Mouse (Mus musculus) gastrocnemius, postnatal 4 days (tissue): ENCODE measurements around the gene Map1a. TPM values are rescaled to one million over a fixed set of nuclear protein-coding genes. Genes with fewer than 3 reads are reported as not detected.

Experiments
- DNase-seq, 2 experiments: peaks; one replicate each; pipeline ENCODE4 v3.0.0; 2021 to 2022; ENCODE audit warnings: low spot score in 2 of 2, mixed read lengths in 2 of 2
- total RNA-seq, 2 experiments: library from RNA; stranded (reverse); gene quantifications; 2 replicates each; pipeline ENCODE4 v1.2.3; 2021

The Map1a gene
- total RNA-seq, 2 experiments from 2014 or later = 17.5 to 17.7 TPM

DNA sequence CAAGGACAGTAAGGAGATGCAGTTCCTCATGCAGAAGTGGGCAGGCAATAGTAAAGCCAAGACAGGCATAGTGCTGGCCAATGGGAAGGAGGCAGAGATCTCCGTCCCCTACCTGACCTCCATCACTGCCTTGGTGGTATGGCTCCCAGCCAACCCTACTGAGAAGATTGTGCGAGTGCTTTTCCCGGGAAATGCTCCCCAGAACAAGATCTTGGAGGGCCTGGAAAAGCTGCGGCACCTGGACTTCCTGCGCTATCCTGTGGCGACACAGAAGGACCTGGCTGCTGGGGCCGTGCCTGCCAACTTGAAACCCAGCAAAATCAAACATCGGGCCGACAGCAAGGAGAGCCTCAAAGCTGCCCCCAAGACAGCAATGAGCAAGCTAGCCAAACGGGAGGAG lies 10.6 kb downstream of the Map1a start:
- DNase-seq = no peak

DNA sequence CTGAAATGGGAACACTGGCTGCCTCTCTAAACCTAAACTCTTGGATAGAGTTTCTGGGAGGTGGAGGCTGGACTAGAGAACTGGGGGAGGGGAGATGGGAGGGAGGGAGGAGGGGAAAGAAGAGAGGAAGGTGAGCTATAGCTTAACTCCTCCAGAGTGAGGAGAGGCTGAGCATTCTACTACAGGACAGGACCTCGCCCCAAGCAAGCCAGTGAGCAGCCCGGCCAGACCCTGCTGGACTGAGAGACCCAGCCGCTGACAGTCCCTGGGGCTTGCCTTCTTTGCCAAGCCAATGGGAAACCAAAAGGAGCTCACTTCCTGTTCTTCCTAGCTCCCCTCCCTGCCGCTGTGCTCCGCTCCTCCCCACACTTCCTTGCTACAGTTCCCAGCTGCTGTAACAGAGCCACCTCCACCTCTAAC lies 19.6 kb downstream of the Map1a start:
- no peak for DNase-seq

DNA sequence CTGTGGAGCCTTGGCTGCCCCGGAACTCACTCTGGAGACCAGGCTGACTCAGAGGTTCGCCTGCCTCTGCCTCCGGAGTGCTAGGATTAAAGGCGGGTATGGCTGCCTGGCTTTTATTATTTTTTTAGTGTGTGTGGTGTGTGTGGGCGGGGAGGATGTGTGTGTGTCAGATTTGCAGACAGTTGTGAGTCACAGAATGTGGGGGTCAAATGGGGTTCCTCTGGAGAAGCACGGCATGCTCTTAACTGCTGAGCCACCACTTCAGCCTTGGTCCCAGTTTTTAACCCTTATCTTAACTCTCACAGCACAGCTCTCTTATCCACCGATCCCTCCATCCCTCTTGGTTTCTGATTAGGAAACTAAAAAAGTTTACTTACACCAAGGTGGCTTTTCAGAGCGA lies 26.9 kb downstream of the Map1a start:
- no peak for DNase-seq

DNA sequence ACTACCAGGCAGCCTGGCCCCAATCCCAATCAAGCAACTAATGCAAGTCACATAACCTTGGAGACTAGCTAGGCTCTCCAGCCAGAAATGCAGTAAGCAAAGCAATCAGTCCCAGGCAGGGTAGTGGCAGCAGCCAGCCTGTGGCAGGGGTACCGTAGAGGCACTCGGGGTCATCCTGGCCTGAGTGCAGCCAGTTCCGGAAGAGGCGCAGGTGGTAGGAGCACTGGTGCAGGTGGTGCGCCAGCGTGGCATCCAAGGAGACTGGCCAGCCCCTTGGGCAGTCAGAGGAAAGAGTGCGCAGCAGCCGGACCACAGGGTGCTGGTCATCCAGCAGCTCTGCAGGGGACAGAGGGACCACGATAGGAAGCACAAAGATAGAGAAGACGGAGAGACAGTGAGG lies 33.6 kb downstream of the Map1a start:
- no peak for DNase-seq

DNA sequence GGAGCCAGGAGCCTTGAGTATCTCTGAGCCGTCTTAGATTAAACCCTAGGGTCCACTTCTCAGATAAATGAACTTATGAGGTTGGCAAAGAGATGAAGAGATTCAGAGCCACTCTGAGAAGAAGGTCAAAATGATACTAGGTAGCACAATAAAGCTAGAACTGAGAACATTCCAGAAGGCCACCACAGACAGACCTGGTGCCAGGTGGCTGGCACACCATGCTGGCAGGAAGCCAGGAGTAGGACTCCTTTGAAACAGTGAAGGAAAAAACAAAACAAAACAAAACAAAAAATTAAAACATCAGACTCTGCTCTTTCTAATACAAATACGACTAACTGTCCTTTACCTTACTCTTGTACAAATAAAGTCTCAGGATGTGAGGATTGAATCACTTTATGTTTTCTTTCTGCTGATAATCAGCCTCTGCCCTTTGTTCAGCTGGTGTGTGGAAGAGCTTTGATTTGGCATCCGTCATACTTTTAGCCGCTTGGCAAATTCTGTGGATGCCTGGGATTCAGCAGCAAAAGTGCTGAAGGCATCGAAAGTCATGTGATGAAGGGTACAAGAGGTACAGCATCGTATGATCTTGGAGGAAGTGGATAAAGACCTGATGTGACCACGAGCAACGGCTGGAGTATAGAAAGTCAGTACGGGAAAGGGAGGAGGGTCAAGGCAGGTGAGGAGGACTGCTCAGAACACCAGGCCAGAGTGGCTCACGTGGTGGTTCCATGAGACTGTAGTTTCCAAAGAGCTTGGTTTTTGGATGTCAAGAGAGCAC lies 34.5 kb downstream of the Map1a start:
- no peak for DNase-seq

DNA sequence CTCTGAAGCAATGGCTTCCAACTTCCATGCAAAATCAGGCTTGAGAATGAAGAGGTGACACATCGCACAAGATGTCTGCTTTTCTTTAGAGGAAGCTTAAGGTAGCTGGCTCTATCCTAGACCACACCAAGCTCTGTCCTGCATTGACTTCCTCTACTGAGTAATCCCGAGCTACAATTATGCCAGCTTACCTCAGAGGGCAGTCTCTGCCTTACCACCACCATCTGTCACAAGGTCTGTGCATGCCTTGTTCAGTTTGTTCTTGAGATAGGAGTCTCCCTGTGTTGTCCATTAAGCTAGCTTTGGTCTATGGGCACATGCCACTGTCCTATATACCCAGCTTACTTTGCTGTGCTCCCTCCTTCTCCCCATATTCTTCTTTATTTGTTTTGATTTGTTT lies 40.1 kb downstream of the Map1a start:
- no peak for DNase-seq

DNA sequence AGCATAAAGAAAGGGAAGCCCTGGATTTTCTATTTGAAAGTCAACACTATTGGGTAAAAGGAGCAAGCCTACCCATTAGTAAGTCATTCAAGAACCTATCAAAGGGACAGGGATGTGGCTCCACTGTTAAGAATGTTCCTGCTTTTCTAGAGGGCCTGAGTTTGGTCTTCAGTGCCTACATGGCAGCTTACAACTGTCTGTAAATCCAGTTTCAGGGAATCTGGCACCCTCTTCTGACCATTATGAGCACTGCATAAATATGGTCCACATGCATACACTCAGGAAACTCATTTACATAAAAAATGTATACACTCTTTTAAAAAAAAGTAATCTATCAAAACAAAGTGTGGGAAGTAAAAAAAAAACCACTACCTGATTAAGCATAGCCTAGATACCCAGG lies 49.7 kb downstream of the Map1a start:
- no peak for DNase-seq

DNA sequence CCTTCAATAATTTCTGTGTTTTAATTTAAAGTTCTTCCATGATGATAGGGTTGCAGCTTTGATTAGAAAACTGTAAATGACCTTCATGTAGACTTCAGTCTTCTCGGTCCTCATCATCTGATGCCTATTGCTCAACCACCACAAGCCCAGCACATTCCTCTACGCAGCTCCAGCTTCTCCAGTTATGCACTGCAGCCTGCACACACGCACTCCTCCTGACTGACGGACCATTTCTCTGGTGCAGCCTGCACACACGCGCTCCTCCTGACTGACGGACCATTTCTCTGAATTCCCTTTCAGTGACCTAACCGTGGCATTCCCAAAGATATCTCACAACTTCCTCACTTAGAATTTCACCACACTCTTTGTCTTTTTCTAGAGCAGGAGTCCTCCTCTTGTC lies 63.8 kb downstream of the Map1a start:
- DNase-seq = no peak

DNA sequence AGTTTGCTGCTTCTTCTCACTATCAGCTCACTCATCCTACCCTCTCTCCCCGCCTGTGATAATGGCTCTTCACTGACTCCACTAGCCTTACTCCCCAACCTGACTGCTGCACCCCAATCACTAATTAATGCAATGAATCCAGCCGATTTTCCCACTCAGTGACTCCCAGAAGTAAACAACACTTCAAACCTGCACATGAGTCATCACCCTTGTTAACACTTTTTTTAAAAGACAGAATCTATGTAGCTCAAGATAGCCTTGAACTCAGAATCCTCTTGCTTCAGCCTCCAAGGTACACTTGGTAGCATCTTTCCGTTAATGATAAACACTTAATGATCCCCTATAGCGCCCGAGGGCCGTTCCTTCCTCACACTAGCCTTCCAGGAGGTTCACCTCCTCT lies 65.0 kb downstream of the Map1a start:
- no peak for DNase-seq

DNA sequence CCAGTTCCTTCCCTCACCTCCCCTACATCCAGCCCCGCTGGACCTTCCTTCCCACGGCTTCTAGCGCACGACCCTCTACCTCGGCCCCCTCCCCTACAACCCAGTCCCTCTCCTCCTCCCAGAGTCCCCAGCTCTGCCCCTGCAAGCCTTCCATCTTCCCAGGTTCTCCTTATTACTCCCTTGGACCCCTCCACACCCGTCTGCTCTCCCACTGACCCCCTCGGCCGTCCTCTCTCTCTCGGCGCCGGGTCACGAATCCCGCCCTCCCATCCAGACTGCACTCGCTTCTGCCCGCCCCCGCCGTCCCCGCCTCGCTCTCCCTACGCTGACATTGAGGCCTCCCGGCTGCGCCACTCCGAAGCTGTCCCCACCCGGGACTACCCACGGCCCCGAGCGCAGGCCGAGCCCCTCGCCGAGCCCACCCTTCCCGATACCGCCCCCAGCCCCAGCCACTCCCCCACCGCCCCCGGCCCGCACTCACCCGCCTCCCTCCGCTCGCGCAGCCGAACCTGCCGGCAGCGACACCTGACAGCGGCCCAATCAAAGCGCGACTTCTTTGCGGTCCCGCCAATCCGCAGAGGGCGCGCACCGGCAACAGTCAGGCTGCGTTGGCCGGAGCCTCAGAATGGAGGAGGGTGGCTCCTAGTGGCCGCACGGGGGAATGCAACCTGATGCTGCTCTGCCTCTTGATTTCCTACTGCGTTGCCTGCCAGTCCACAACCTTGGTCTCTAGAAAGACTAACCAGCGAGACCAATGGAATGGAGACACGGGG lies 65.6 kb downstream of the Map1a start, which contains the start of gene Ppip5k1:
TSS of gene Ppip5k1 (minus strand) at position 577 of the 773 bp plus-strand sequence.
- DNase-seq = peak; percentile 92 to 96

DNA sequence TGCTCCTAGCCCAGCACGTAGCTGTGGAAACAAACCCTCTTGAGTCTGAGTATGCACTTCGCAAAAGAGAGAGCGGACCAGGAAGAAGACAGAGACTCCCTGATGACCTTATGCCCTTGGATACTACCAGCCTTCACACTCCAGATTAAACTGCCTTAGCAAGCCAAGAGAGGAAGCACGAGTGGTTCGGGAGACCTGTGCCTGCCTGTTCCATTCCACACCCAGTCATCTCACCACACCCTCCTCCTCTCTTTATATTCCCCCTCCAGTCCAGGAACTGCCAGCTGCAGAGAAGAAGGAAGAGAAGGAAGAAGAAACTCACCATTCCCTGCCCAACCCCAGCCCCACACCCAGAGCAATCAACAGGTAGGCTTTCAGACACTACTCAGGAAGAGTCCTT lies 68.1 kb downstream of the Map1a start, which contains the start of gene Ckmt1:
TSS of gene Ckmt1 (plus strand) at position 221 of the 400 bp plus-strand sequence.
- DNase-seq = no peak

DNA sequence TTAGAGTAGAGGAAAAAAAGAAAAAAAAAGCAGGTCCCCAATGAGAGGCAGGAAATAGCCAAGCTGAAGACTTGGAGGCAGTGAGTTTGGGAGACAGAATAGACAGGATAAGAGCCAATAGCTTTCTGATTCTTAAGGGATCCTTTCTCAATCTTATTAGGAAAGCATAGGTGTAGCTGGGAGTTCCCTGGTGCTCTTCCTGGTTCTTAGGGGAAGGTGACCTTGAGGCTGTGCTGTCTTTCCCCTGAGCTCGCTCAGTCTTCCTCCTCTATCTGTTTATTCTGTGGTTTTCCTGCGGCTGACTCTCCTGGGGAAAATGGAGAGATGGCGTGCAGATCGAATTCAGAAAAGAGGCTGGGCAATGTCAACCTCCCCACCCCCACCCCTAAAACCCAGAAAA lies 68.6 kb downstream of the Map1a start:
- DNase-seq = no peak

DNA sequence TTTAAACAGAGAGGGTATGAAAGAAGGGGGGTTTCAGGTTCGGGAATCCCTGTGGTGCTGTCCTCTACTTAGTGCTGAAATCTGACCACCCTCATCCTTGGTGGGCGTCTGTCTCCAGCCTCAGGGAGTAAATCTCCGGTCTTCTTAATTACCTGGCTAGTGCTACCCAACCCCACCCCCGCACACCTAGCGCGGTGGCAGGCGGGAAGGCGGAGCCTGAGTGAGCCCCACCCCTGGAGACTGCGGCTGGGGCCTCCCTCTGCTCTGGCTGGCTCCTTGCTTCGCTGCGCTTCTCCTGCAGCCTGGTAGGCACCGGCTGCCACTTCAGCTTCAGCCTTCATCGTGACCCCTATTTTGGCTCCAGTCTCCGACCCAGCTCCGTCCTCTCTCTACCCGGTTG lies 69.0 kb downstream of the Map1a start:
- DNase-seq = no peak

DNA sequence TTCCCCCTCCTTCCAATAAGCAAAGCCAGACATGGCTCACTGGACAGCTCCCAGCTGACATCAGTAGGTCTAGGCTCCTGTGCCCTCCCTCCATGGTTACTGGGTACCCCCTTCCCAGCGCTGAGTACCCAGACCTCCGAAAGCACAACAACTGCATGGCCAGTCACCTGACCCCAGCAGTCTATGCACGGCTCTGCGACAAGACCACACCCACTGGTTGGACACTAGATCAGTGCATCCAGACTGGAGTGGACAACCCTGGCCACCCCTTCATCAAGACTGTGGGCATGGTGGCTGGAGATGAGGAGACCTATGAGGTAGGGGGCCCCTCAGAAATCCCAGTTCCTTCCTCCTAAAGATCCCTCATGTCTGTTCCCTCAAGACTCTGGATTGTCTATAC lies 70.1 kb downstream of the Map1a start:
- no peak for DNase-seq

Other genes with a start within 250 kb of the Map1a start
- under 1 TPM in 1 of 2 experiments, not detected in 1; 0.17 TPM for gene Tgm5, start 203.8 kb upstream of the Map1a start, total RNA-seq
- not detected for gene Tgm7, start 179.8 kb upstream of the Map1a start, total RNA-seq
- gene Adal, start 149.2 kb upstream of the Map1a start, total RNA-seq = 10 to 100 TPM; 12.8 to 13.7 TPM
- gene Lcmt2, start 148.9 kb upstream of the Map1a start, total RNA-seq = 1 to 10 TPM; 5.6 to 6.4 TPM
- 10 to 100 TPM; 20.8 to 23.1 TPM for gene Tubgcp4, start 118.9 kb upstream of the Map1a start, total RNA-seq
- gene Zscan29, start 118.5 kb upstream of the Map1a start, total RNA-seq = 1 to 10 TPM; 7.3 to 9.0 TPM
- gene Trp53bp1, start 18.2 kb upstream of the Map1a start, total RNA-seq = 10 to 100 TPM; 46.4 to 58.2 TPM
- gene Ppip5k1, start 65.8 kb downstream of the Map1a start, total RNA-seq = 10 to 100 TPM; 16.8 to 18.5 TPM
- under 1 TPM in 1 of 2 experiments, not detected in 1; 0.80 TPM for gene Ckmt1, start 68.1 kb downstream of the Map1a start, total RNA-seq
- not detected for gene Strc, start 97.6 kb downstream of the Map1a start, total RNA-seq
- 100 to 1,000 TPM; 197 to 210 TPM for gene Pdia3, start 124.2 kb downstream of the Map1a start, total RNA-seq
- gene Catsper2, start 124.2 kb downstream of the Map1a start, total RNA-seq = 1 to 10 TPM; 3.1 to 4.0 TPM
- under 1 TPM in 1 of 2 experiments, not detected in 1; 0.16 TPM for gene Ell3, start 154.7 kb downstream of the Map1a start, total RNA-seq
- 100 to 1,000 TPM; 381 to 422 TPM for gene Serf2, start 159.6 kb downstream of the Map1a start, total RNA-seq
- gene Hypk, start 163.7 kb downstream of the Map1a start, total RNA-seq = 10 to 100 TPM; 31.9 to 40.1 TPM
- under 1 TPM; 0.20 to 0.26 TPM for gene Serinc4, start 167.2 kb downstream of the Map1a start, total RNA-seq
- 10 to 100 TPM; 28.6 to 31.4 TPM for gene Mfap1b, start 184.5 kb downstream of the Map1a start, total RNA-seq
- gene Mfap1a, start 217.1 kb downstream of the Map1a start, total RNA-seq = 10 to 100 TPM; 23.4 to 28.6 TPM
- gene Wdr76, start 217.1 kb downstream of the Map1a start, total RNA-seq = 1 to 10 TPM; 5.4 to 5.8 TPM